Mouse (Mus musculus): ENCODE results near the gene Nmur2.

The Nmur2 gene

GRCm38 (mm10) chr11:56040917-56041316 lies at the start of gene Nmur2:
TSS of gene Nmur2 (minus strand) at chr11:56041010.
- no peak for DNase-seq

DNA sequence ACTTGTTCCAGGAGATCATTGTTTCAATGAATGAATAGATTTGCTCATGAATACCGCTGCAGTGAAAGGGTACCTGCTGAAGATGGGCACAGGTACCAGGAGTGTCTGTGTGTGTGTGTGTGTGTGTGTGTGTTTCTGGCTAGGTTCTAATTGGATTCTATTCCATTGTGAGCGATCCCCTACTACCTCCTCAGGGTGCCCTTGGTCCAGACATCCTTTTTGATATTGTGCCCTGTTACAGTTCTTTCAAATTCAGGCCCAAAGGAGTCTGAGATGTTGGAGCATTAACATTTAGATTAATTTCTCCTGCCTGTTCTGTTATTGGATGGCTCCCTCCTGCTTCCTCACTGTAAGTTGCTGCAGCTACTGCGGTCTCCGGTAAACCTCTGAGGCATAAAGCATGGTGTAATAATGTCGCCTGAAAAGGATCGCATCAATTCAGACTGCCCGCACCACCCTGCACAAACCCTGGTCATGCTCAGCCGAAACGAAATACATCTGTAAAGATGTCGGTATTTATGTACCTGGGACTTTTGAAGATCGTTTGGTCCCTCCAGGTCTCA lies 48.4 kb upstream of the Nmur2 start:
- DNase-seq, result no peak

DNA sequence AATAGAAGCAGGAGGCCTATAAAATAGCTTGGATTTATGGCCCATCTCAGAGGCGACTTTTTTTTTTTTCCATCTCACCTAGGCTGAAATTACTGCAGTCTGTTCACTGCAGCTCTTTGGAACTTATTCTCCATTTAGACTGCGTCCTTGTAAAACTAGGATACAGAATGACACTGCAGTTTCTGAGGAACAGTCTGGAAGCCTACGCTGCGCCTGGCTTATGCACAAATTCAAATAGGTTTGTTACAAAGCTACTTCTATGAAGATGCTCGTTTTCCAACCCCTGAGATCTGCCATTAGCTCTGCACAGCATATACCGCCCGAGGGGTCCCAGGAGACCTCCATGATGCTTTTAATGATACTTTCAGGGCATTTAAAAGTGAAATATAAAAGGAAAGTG lies 31.3 kb upstream of the Nmur2 start:
- DNase-seq, result no peak

DNA sequence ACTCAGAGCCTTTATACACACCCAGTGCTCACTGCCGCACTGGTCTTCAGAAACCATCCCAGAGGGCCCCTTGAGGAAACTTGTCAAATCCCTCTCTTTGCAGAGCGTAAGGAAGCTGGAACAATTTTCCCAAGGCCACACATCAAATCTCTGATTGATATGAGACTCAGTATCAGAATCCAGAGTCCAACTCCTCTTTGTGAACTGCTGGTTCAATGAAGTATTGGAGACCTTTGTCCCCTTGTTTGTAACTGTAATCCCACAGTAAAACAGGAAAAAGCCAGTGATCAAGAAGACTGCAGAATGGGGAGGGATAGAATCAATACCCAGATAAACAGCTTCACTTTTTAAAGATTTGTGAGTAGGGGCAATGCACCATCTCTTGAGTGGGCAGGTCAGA lies 28.8 kb upstream of the Nmur2 start:
- no peak for DNase-seq

- DNase-seq, result no peak
These were observed 24.3 kb upstream of the Nmur2 start for GRCm38 (mm10) chr11:56065147-56065546.

DNA sequence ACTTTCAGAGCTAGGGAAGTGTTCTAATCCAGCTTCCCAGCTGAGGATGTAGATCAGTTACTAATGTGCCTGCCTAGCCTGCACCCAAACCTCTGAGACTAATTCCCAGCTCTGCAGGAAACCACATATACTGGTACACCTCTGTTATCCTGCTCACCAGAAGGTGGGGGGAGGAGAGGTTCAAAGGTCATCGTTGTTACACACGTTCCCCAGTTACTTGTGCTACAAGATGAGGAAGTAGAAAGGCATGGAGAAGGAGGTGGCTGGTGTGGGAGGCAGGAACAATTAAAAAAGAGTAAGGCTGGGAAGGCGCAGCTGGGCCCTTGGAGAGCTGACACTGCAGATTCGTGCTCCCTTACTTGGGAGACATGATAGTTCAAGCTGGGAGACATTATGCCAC lies 23.8 kb upstream of the Nmur2 start:
- no peak for DNase-seq

GRCm38 (mm10) chr11:56059236-56059635 lies 18.4 kb upstream of the Nmur2 start:
- no peak for DNase-seq

DNA sequence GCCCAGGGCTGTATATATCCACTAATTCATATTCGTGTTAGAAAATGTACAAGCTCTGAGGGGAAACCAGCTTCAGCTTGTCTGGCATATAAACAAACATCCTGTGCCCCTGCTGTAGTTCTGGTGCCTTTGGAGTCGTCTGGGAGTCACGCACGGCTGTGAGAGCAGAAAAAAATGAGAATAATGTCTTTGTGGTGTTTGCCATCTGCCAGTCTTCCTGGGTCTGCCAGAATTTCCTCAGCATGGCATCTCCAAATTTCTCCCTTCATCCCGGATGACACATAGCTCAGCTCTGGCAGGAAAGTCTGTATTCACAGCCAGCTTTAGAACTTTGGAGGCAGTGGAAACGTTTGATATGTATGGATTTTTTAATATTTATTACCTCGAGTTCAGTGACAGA lies 13.6 kb upstream of the Nmur2 start:
- DNase-seq, result peak; percentile 4 to 19

GRCm38 (mm10) chr11:56026854-56027253 lies 14.0 kb downstream of the Nmur2 start:
- no peak for DNase-seq

DNA sequence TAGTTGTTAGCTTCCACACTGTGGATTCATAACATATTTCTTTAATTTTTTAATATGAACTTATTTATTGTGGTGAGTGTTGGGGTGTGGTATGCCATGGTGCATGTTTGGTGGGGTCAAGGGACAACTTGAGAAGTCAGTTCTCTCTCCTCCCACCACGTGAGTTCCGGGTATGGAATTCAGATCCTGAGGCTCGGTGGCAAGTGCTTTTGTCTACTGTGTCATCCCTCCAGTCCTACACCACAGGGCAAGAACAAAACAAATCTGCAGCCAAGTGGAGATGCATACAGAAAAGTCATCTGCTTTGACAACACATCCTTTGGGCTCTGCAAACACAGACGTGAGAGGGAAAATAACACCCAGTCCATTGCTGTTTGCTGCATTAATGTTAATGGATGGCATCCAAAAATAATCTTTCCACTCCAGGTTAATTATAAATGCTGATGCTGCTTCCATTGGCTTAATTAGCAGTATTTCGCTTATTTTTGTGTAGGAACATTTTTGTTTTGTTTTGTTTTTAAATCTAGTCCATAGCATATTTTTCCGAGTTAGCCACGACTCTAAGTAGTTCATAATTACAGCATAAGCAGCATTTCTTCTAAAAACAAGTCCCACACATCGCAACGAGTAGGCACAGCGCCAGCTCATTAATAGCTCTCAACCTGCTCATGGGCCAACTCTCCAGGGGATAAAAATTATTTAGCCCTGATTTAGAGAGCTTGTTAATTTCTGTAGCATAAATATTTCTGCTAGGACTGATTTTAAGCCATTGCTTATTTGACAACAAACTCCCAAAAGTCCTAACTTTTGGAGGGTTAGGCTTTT lies 14.9 kb downstream of the Nmur2 start:
- DNase-seq, result peak; percentile 9 to 37

DNA sequence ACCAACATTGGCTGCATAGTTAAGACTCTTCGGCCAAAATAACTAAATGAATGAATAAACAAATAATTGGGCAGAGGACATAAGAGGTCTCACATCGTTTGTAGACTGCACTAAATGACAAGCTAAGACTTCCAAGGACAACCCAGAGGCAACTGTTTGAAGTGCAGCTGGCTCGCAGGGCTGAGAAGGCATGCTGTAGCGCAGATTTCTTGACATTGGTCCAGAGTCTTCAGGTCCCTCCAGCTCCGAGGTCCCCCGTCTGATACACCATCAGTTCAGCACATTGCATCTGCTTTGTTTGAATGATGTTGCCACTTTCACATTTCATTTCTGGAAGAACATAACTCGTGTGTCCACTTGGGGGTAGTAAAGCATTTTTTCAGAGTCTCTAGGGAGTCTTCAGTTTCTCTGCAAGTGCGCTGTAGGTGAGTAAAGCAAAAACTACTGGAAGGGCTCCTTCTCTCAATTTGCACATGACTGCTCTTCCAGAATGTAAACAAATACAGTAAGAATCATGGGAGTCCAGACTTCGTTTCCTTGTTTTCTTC lies 27.2 kb downstream of the Nmur2 start:
- no peak for DNase-seq

GRCm38 (mm10) chr11:56012396-56012795 lies 28.4 kb downstream of the Nmur2 start:
- DNase-seq, result no peak

DNA sequence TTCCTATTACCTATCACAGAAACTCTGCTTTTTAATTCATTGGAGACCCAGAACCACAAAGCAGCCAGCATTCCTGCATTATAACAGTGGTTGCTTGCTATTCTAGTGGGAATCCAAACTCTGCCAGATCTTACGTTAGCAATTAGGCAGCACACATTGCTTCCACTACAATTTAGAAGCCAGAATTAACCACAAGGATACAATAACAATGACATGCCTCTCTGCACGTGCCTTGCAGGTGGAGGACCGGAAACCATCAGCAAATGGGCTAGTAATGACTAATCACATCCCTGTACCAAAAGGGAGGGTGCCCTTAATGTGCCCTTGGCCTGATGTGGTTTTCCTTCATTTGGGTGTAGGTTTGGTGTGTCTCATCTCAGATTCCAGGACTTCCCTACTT lies 32.5 kb downstream of the Nmur2 start:
- no peak for DNase-seq

- DNase-seq, result no peak
These were observed 48.0 kb downstream of the Nmur2 start for GRCm38 (mm10) chr11:55992799-55993198.

- DNase-seq, result no peak
These were observed 48.7 kb downstream of the Nmur2 start for GRCm38 (mm10) chr11:55992148-55992547.

DNA sequence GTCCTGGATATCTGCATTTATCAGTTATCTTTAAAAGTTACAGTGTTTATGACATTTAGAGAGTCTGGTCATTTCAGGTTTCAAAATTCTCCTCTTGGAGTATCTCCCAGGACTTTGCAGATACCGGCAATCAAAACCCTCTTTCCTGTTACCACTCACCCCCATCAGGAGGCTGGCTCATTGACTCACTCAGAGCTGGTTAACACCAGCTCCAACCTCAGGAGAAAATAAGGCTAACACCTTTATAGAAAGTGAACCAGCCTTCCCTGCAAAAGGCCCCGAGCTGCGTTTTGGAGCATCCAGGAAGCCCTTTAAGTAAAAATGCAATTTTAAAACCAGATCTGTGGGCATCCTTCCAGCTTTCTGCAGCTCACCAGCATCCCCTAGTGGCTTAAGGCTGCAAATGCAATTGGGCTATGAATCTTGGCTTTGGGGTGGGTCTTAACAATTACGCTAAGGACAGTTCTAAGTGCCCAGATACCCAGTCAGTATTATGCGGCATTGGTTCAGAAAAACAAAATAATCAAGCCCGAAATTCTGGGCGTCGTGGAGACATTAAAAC lies 49.2 kb downstream of the Nmur2 start:
- peak; percentile 8 to 32 for DNase-seq

DNA sequence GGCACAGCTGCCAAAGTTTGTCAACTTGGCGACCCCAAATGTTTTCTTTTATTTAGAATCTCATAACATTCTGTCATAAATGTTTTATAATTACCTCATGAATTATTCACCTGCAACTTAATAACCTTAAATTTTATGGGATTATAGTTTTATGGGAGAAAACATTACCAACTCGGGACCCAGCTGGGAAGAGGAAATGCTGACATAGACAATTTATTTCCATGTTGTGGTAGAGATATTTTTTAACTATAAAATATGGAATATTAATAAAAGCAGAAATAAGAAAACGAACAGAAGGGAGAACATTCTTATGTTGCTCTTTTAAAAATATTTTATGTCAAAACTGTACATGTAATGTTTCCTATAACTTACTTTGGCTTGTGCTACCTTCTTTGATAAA lies 56.2 kb downstream of the Nmur2 start:
- no peak for DNase-seq

GRCm38 (mm10) chr11:55981656-55982055 lies 59.2 kb downstream of the Nmur2 start:
- DNase-seq, result no peak

- no peak for DNase-seq
These were observed 62.7 kb downstream of the Nmur2 start for GRCm38 (mm10) chr11:55978146-55978545.

Measured in cerebellum, adult 18-20 months (tissue).